Mouse (Mus musculus) kidney, postnatal 14 days (tissue): ENCODE data around the gene Dgkz.
A peak's percentile ranks its signal among the peaks of the same experiment; 100 is the strongest.

Experiments used
- DNase-seq: peaks from one replicate; pipeline ENCODE4 v3.0.0; 2022; ENCODE audit warnings: mixed read lengths

The Dgkz gene

GRCm38 (mm10) chr2:91959544-91960410 lies 15.9 kb downstream of the Dgkz start:
- DNase-seq = no peak

- peak; percentile 73 for DNase-seq
These were observed 16.8 kb downstream of the Dgkz start for GRCm38 (mm10) chr2:91958701-91959457.

GRCm38 (mm10) chr2:91958049-91958448 lies 17.6 kb downstream of the Dgkz start:
- no peak for DNase-seq

GRCm38 (mm10) chr2:91957096-91957495 lies 18.6 kb downstream of the Dgkz start:
- DNase-seq = no peak

- DNase-seq = no peak
These were observed 19.8 kb downstream of the Dgkz start for GRCm38 (mm10) chr2:91955875-91956274.

GRCm38 (mm10) chr2:91955121-91955591 lies 20.5 kb downstream of the Dgkz start:
- no peak for DNase-seq

- DNase-seq = peak; percentile 89
These were observed 21.8 kb downstream of the Dgkz start for GRCm38 (mm10) chr2:91953825-91954224.

- DNase-seq = peak; percentile 67
These were observed 25.2 kb downstream of the Dgkz start for GRCm38 (mm10) chr2:91950275-91951085.

GRCm38 (mm10) chr2:91949411-91950274 lies 26.0 kb downstream of the Dgkz start:
- peak; percentile 89 for DNase-seq

GRCm38 (mm10) chr2:91948792-91949241 lies 26.8 kb downstream of the Dgkz start:
- no peak for DNase-seq

- DNase-seq = peak; percentile 51
These were observed 27.5 kb downstream of the Dgkz start for GRCm38 (mm10) chr2:91948151-91948509.

- no peak for DNase-seq
These were observed 28.1 kb downstream of the Dgkz start for GRCm38 (mm10) chr2:91947397-91948150.

GRCm38 (mm10) chr2:91946836-91947235 lies 28.8 kb downstream of the Dgkz start:
- DNase-seq = peak; percentile 47

GRCm38 (mm10) chr2:91945483-91945882 lies 30.2 kb downstream of the Dgkz start, which contains the start of gene Gm9821:
Gene Gm9821 (plus strand): TSS chr2:91945703.
- no peak for DNase-seq

GRCm38 (mm10) chr2:91944170-91944950 lies 31.3 kb downstream of the Dgkz start:
- peak; percentile 80 for DNase-seq

- no peak for DNase-seq
These were observed 33.3 kb downstream of the Dgkz start for GRCm38 (mm10) chr2:91942356-91942755.

- DNase-seq = no peak
These were observed 36.2 kb downstream of the Dgkz start for GRCm38 (mm10) chr2:91939303-91939935.

- no peak for DNase-seq
These were observed 39.5 kb downstream of the Dgkz start for GRCm38 (mm10) chr2:91936154-91936553.

- no peak for DNase-seq
These were observed 40.7 kb downstream of the Dgkz start for GRCm38 (mm10) chr2:91934826-91935525.
